15 mouse cellular contexts compared by ENCODE assay signal in genomic region chr3:119712066-119712465, GRCm38 (mm10).
DNase-seq lines count a peak whose midpoint lies in the region; ATAC-seq lines count a peak whose summit lies in the region.
"Had no signal": no experiment of that assay in that cellular context is flagged by ENCODE, and none has a peak within 500 bp of the region (broad histone marks: within the 10 kb centered on the region; RNA-seq: fewer than 3 reads in every experiment).

No protein-coding gene starts in this region.

- no peak overlapping the region for H3K4me3 ChIP-seq in hindbrain, embryonic 11.5 days (ENCODE audit: low read depth, low read length)
- no peak overlapping the region for H3K4me3 ChIP-seq in hindbrain, embryonic 10.5 days
- peak overlapping the region; percentile 8 for H3K4me3 ChIP-seq in megakaryocyte, embryonic 14.5 days (replicated peaks)
- no peak overlapping the region for H3K4me3 ChIP-seq in forebrain, embryonic 15.5 days
- no peak overlapping the region for H3K4me3 ChIP-seq in midbrain, embryonic 15.5 days
- H3K4me3 ChIP-seq: heart, embryonic 15.5 days; liver, embryonic 13.5 days had no signal

- no peak overlapping the region for H3K4me2 ChIP-seq in hindbrain, embryonic 11.5 days (replicated peaks; ENCODE audit: low read depth, low read length)
- H3K4me2 ChIP-seq in forebrain, embryonic 15.5 days (replicated peaks) = no peak overlapping the region
- H3K4me2 ChIP-seq in midbrain, embryonic 15.5 days = no peak overlapping the region
- H3K4me2 ChIP-seq: heart, embryonic 15.5 days; liver, embryonic 13.5 days had no signal

- no peaks in the 10 kb centered on the region for H3K27me3 ChIP-seq in hindbrain, embryonic 11.5 days (ENCODE audit: control insufficient read depth, insufficient read depth, low read length)
- H3K27me3 ChIP-seq in hindbrain, embryonic 10.5 days (ENCODE audit: insufficient read depth, poor library complexity, severe bottlenecking) = no peaks in the 10 kb centered on the region
- H3K27me3 ChIP-seq in megakaryocyte, embryonic 14.5 days (replicated peaks) = no peaks in the 10 kb centered on the region
- no peaks in the 10 kb centered on the region for H3K27me3 ChIP-seq in forebrain, embryonic 15.5 days
- H3K27me3 ChIP-seq in midbrain, embryonic 15.5 days (replicated peaks) = no peaks in the 10 kb centered on the region
- H3K27me3 ChIP-seq: heart, embryonic 15.5 days; liver, embryonic 13.5 days had no signal

- DNase-seq in hindbrain, embryonic 11.5 days (ENCODE audit: low spot score) = no peak
- DNase-seq in hindbrain, embryonic 10.5 days (ENCODE audit: low spot score) = no peak
- DNase-seq in yolk sac, embryonic 10.5 days (ENCODE audit: low spot score) = no peak
- DNase-seq in lung, postnatal 14 days = no peak
- DNase-seq: adrenal gland, postnatal 36 days; embryo, embryonic 11 days; gastrocnemius, postnatal 14 days; liver, embryonic 13.5 days; thymus, adult 2 months had no signal

- no peaks in the 10 kb centered on the region for H3K36me3 ChIP-seq in hindbrain, embryonic 11.5 days (ENCODE audit: control insufficient read depth, insufficient read depth, low read length)
- peaks cover 4% of the 10 kb centered on the region; the same call in 1 of the 2 replicates for H3K36me3 ChIP-seq in hindbrain, embryonic 10.5 days
- H3K36me3 ChIP-seq in megakaryocyte, embryonic 14.5 days (replicated peaks; ENCODE audit: low read length) = peaks cover 13% of the 10 kb centered on the region
- H3K36me3 ChIP-seq in forebrain, embryonic 15.5 days = no peaks in the 10 kb centered on the region
- no peaks in the 10 kb centered on the region for H3K36me3 ChIP-seq in midbrain, embryonic 15.5 days (replicated peaks)
- H3K36me3 ChIP-seq: liver, embryonic 13.5 days had no signal

- no peak overlapping the region for H3K27ac ChIP-seq in hindbrain, embryonic 11.5 days (ENCODE audit: low read depth, low read length)
- no peak overlapping the region for H3K27ac ChIP-seq in hindbrain, embryonic 10.5 days
- no peak overlapping the region for H3K27ac ChIP-seq in forebrain, embryonic 15.5 days (replicated peaks)
- H3K27ac ChIP-seq in midbrain, embryonic 15.5 days = no peak overlapping the region
- H3K27ac ChIP-seq: heart, embryonic 15.5 days; liver, embryonic 13.5 days had no signal

- no peaks in the 10 kb centered on the region for H3K9me3 ChIP-seq in hindbrain, embryonic 11.5 days (ENCODE audit: control insufficient read depth, low read length)
- H3K9me3 ChIP-seq in hindbrain, embryonic 10.5 days = no peaks in the 10 kb centered on the region
- 0 out of 2 replicates have a peak, but pooled peaks cover 3% of the 10 kb centered on the region for H3K9me3 ChIP-seq in megakaryocyte, embryonic 14.5 days
- H3K9me3 ChIP-seq in forebrain, embryonic 15.5 days = no peaks in the 10 kb centered on the region
- no peaks in the 10 kb centered on the region for H3K9me3 ChIP-seq in midbrain, embryonic 15.5 days
- H3K9me3 ChIP-seq: heart, embryonic 15.5 days; liver, embryonic 13.5 days had no signal

- no peak overlapping the region for H3K9ac ChIP-seq in hindbrain, embryonic 11.5 days (ENCODE audit: low read depth, low read length)
- no peak overlapping the region for H3K9ac ChIP-seq in forebrain, embryonic 15.5 days (replicated peaks)
- no peak overlapping the region for H3K9ac ChIP-seq in midbrain, embryonic 15.5 days
- H3K9ac ChIP-seq: heart, embryonic 15.5 days; liver, embryonic 13.5 days had no signal

- WGBS in hindbrain, embryonic 11.5 days = 89% methylated on average over 5 of the region's 5 CpGs
- WGBS in hindbrain, embryonic 10.5 days = 93% methylated on average over 5 of the region's 5 CpGs
- 97% methylated on average over 5 of the region's 5 CpGs for WGBS in forebrain, embryonic 15.5 days
- WGBS in midbrain, embryonic 15.5 days = 95% methylated on average over 5 of the region's 5 CpGs

- ATAC-seq in hindbrain, embryonic 11.5 days (ENCODE audit: low FRiP score) = peak; percentile 39; the same call in 1 of the 2 replicates
- ATAC-seq in megakaryocyte, adult 5-6 weeks (ENCODE audit: poor library complexity, severe bottlenecking) = no peak
- peak; percentile 65 for ATAC-seq in forebrain, embryonic 15.5 days (replicated peaks)
- ATAC-seq in midbrain, embryonic 15.5 days (replicated peaks) = peak; percentile 46
- ATAC-seq: inflammation-experienced regulatory T-cells, adult 6 months had no signal

- H3K4me1 ChIP-seq in hindbrain, embryonic 11.5 days (replicated peaks; ENCODE audit: control insufficient read depth, insufficient read depth, low read length) = no peaks in the 10 kb centered on the region
- H3K4me1 ChIP-seq in hindbrain, embryonic 10.5 days (replicated peaks) = no peaks in the 10 kb centered on the region
- 0 out of 2 replicates have a peak, but pooled peaks cover 4% of the 10 kb centered on the region for H3K4me1 ChIP-seq in megakaryocyte, embryonic 14.5 days
- H3K4me1 ChIP-seq in forebrain, embryonic 15.5 days = no peaks in the 10 kb centered on the region
- H3K4me1 ChIP-seq in midbrain, embryonic 15.5 days = no peaks in the 10 kb centered on the region
- H3K4me1 ChIP-seq: heart, embryonic 15.5 days; liver, embryonic 13.5 days had no signal
